Mouse (Mus musculus) G1E-ER4 (cell line): ENCODE data around the gene Kif2c. TPM values are rescaled to one million over a fixed set of nuclear protein-coding genes. Genes with fewer than 3 reads are reported as not detected.

Experiments used
- GATA1 ChIP-seq: IDR thresholded peaks from one replicate; pipeline ENCODE4 v1.8.0; 2012; ENCODE audit warnings: low read length, inconsistent platforms
- polyA plus RNA-seq: library from polyadenylated mRNA; stranded (reverse); fragments of >175 nt; gene quantifications from 2 replicates; pipeline ENCODE4 v1.2.3, GENCODE M21; 2012

Kif2c gene
- polyA plus RNA-seq: 7.1 and 12.0 TPM in 2 replicates

- TF ChIP-seq GATA1: no peak
Observed at GRCm38 (mm10) chr4:117181863-117182758, at the start of gene Kif2c. Gene Kif2c (minus strand): TSS chr4:117182639.

DNA sequence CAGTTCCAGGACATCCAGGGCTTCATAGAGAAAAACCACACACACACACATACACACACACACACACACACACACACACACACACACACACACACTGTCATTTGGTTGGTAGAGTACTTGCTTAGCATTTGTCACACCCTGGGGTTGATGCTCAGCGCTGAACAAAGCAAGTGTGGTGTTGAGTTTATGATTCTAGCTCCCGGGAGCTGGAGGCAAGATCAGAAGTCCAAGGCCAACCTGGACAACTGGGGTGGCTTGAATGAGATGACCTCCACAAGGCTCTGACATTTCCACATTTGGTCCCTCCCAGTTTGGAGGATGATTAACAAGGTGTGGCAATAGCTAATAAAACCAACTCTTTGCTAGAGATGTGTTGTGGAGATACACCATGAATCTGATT, 48.8 kb upstream of the Kif2c start:
- no peak for TF ChIP-seq GATA1

DNA sequence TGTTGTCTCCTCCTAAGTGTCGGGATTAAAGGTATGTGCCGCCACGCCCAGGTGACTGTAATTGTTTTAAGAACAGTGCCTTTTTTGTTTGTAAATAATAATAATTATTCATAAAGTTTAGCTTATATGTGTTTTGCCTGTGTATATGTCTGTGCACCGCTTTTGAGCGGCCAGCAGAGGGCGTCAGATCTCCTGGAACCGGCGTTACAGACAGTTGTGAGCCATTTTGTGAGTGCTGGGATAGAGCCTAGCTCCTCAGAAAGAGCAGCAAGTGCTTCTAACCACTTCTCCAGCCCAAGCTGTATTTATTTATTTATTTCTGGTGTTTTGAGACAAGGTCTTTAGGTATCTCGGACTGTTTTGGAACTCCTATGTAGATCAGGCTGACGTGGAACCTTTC, 47.9 kb upstream of the Kif2c start:
- no peak for TF ChIP-seq GATA1

DNA sequence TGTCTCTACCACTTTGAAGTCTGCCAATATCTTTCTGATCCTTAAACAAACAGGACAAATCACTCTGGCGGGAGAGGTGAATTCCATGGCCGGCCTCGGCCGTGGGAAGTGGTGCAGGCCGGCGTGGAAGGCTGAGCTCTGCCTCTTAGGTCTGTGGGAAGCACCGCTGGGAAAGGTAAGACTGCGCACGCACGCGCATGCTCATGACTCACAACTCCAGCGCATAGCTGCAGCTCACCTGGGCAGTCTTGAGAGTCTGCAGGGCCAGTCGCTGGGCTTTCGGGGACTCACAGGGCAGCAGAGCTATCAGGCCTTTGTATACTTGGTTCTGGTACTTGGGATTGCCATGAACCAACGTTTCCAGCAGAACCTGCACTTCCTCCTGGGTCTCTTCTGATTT, 47.2 kb upstream of the Kif2c start:
- no peak for TF ChIP-seq GATA1

DNA sequence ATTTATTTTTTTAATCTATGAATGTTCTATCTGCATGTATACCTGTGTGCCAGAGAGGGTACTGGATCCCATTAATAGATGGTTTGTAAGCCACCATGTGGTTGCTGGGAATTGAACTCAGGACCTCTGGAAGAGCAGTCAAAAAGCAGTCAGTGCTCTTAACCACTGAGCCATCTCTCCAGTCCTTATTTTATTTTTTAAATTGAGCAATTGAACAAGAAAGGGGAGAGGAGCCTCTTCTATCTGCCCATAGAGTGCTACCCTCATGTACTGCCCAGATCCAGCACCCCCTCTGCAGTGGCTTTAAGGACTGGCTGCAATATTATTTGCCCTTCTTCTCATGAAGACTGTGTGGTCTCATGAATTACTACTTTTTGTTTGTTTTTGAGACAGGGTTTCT, 42.8 kb upstream of the Kif2c start:
- no peak for TF ChIP-seq GATA1

GRCm38 (mm10) chr4:117224122-117224521, 41.7 kb upstream of the Kif2c start:
- TF ChIP-seq GATA1: no peak

GRCm38 (mm10) chr4:117223001-117223400, 40.6 kb upstream of the Kif2c start:
- TF ChIP-seq GATA1: no peak

DNA sequence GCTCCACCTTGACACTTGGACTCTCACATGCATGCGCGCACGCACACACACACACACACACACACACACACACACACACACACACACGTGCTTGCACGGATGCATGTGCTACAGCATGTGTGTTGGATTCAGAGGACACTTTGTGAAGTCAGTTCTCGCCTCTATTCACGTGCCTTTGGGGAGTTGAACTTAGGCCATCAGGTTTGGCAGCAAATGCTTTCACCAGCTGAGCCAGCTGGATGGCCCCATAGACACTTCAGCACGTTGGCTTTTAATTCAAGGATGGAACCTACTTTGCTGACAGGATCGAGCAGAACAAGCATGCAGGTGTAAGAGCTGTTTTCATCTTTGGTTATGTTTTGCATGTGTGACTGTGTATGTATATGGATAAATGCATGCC, 39.4 kb upstream of the Kif2c start:
- TF ChIP-seq GATA1: no peak

- TF ChIP-seq GATA1: no peak
Observed at GRCm38 (mm10) chr4:117220741-117221515, 38.5 kb upstream of the Kif2c start.

GRCm38 (mm10) chr4:117218517-117219219, 36.2 kb upstream of the Kif2c start:
- TF ChIP-seq GATA1: no peak

DNA sequence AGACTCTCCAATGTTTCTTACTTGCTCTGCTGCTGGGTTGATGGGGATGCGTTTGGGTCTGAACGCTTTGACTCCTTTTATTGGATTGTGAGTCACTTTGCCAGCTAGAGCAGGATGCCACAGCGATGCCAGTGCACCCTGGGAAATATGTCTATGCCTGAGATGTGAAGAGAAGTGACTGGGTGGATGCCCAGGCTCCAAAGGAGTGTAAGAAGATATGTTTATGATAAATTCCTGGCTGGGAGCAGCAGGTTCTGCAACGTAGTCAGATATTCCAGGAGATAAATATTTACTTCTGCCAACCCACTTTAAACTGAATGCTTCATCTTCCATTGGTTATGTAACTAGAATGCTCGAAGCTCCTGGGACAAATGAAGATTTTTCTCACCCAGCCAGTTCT, 34.6 kb upstream of the Kif2c start:
- no peak for TF ChIP-seq GATA1

- no peak for TF ChIP-seq GATA1
Observed at GRCm38 (mm10) chr4:117214250-117214649, 31.8 kb upstream of the Kif2c start.

DNA sequence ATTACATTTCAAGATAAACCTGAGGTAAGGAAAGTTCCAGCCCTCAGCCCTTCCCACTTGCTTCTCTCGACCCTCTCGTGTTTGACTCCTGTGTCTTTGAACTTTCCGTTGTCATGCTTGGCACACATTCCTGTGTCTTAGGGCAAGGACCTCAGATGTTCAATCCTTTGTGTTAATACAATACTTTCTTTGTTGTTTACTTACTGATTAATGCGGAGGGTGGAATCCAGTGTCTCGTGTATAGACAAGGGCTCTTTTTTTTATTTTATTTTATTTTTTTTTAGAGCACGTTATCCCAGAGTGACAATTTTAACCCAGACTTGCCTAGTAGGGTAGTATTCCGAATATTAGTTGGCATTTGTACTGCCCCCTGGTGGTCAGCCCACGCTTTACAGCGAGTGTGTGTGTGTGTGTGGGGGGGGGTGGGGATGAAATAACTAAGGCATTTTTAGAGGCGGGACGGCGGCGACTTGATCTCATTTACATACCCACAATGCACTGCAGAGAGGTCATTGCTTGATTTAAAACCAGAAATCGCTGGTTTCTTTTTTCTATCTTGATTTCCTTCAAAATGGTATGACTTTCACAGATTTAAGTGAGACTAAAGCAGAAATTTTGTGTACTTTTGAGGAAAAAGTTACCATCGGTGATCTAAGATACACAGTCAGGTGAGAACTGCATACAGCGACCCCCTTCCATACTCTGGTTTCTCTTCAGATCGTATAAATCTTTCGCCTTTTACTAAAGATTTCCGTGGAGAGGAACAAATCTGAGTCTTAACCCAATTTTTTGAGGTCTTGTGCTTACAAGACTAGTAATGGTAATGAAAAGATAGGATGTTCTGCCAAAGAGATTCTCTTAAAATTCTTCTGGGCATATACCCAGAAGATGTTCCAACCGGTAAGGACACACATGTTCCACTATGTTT, 28.0 kb upstream of the Kif2c start:
- no peak for TF ChIP-seq GATA1

- TF ChIP-seq GATA1: no peak
Observed at GRCm38 (mm10) chr4:117209592-117209991, 27.2 kb upstream of the Kif2c start.

GRCm38 (mm10) chr4:117202992-117203354, 20.5 kb upstream of the Kif2c start:
- no peak for TF ChIP-seq GATA1
